Mouse (Mus musculus): ENCODE results near the gene Wdr61.

GRCm38 (mm10) chr9:54759592-54759991 lies 25.3 kb upstream of the Wdr61 start:
- TF ChIP-seq MAFK (IDR thresholded peaks at IDR 0.05; ENCODE audit: insufficient read depth, low read depth, low read length) (no peak), ZC3H11A (IDR thresholded peaks at IDR 0.05; ENCODE audit: borderline replicate concordance, low read depth, low read length) (no peak), ZNF384 (IDR thresholded peaks at IDR 0.05; ENCODE audit: low read depth, low read length) (no peak), HCFC1 (IDR thresholded peaks at IDR 0.05; ENCODE audit: borderline replicate concordance, insufficient read depth, low read length) (no peak), CHD2 (IDR thresholded peaks at IDR 0.05; ENCODE audit: low read depth, low read length) (no peak)

Measured in ES-E14 (cell line).